ENCODE assay signal across 8 mouse cellular contexts in genomic region chr17:57275997-57276351, GRCm38 (mm10). TPM values are rescaled to one million over a fixed set of nuclear protein-coding genes. Genes with fewer than 3 reads are reported as not detected.
DNase-seq lines count a peak whose midpoint lies in the region; ATAC-seq and TF ChIP-seq lines count a peak whose summit lies in the region.

No protein-coding gene starts in this region.

- intact Hi-C loops in gastrocnemius, adult 2 months (cut with DNase I): loop anchor here (1.0 to 10.0 kb wide), 5 partner anchors 27 to 1241 kb away; partner anchors contain the start of genes Crb3, Rfx2, Sh3gl1 and Slc25a23

- peaks cover 3 to 29% of the 10 kb centered on the region in 2 experiments; a peak in 3 of 4 replicates for H3K4me1 ChIP-seq in MEL (ENCODE audit: control insufficient read depth in 1 of 2, insufficient read depth in 2 of 2, low read length in 2 of 2)
- H3K4me1 ChIP-seq in forebrain, embryonic 15.5 days: peaks cover 17% of the 10 kb centered on the region
- peaks cover 21% of the 10 kb centered on the region for H3K4me1 ChIP-seq in limb, embryonic 10.5 days
- peaks cover 13% of the 10 kb centered on the region for H3K4me1 ChIP-seq in olfactory bulb, adult 2 months (ENCODE audit: control insufficient read depth, insufficient read depth, low read length)

- H3K27me3 ChIP-seq in MEL (ENCODE audit: control insufficient read depth in 1 of 2, insufficient read depth in 2 of 2, low read length in 2 of 2): no peaks in the 10 kb centered on the region
- H3K27me3 ChIP-seq in forebrain, embryonic 15.5 days: peaks cover 14% of the 10 kb centered on the region; the same call in 1 of the 2 replicates
- peaks cover 77% of the 10 kb centered on the region for H3K27me3 ChIP-seq in limb, embryonic 10.5 days (ENCODE audit: low read depth, poor library complexity, severe bottlenecking)

- no peak for TF ChIP-seq RAD21 in MEL (IDR thresholded peaks at IDR 0.05; ENCODE audit: low read depth, low read length)

- H3K79me2 ChIP-seq in MEL (ENCODE audit: control insufficient read depth, insufficient read depth, low read length, poor library complexity): peaks cover 20% of the 10 kb centered on the region

- peak overlapping the region; percentile 99 for H3K27ac ChIP-seq in gastrocnemius, adult 2 months
- peak overlapping the region; percentile 73 for H3K27ac ChIP-seq in MEL (ENCODE audit: control insufficient read depth, low read depth, low read length)
- H3K27ac ChIP-seq in forebrain, embryonic 15.5 days (replicated peaks): no peak overlapping the region
- H3K27ac ChIP-seq in limb, embryonic 10.5 days: no peak overlapping the region
- H3K27ac ChIP-seq in olfactory bulb, adult 2 months (ENCODE audit: insufficient read depth, low read depth, low read length): no peak overlapping the region

- peak; percentile 55 for DNase-seq in gastrocnemius, adult 2 months
- DNase-seq in gastrocnemius, postnatal 10 days: no peak
- DNase-seq in MEL (ENCODE audit: low read depth, low spot score): no peak
- peak; percentile 45 for DNase-seq in limb, embryonic 10.5 days (ENCODE audit: low spot score)
- DNase-seq in urinary bladder, postnatal 10 days (ENCODE audit: low spot score): no peak
- DNase-seq in right cerebral cortex, adult 18-20 months: no peak

- H3K9me3 ChIP-seq in MEL (replicated peaks; ENCODE audit: insufficient read depth, low read length): no peaks in the 10 kb centered on the region
- H3K9me3 ChIP-seq in forebrain, embryonic 15.5 days: no peaks in the 10 kb centered on the region
- no peaks in the 10 kb centered on the region for H3K9me3 ChIP-seq in limb, embryonic 10.5 days (replicated peaks)

- H3K9ac ChIP-seq in MEL (ENCODE audit: control insufficient read depth, low read depth, low read length, poor library complexity, severe bottlenecking): peak overlapping the region; percentile 74
- H3K9ac ChIP-seq in forebrain, embryonic 15.5 days (replicated peaks): peak overlapping the region; percentile 45

- no peak for TF ChIP-seq EP300 in MEL (IDR thresholded peaks at IDR 0.05; ENCODE audit: low read depth in 1 of 2, low read length in 2 of 2)

- peak overlapping the region; percentile 69 for H3K4me2 ChIP-seq in forebrain, embryonic 15.5 days (replicated peaks)

- TF ChIP-seq CTCF in gastrocnemius, adult 2 months (IDR thresholded peaks at IDR 0.05): no peak
- TF ChIP-seq CTCF in MEL (IDR thresholded peaks at IDR 0.05 in 2 of 3, conservative IDR thresholded peaks at IDR 0.05 in 1 of 3; ENCODE audit: control insufficient read depth in 1 of 3, insufficient read depth in 1 of 3, low read depth in 2 of 3, low read length in 3 of 3, poor library complexity in 1 of 3, severe bottlenecking in 1 of 3): no peak
- TF ChIP-seq CTCF in olfactory bulb, adult 2 months (IDR thresholded peaks at IDR 0.05; ENCODE audit: insufficient read depth, low read depth, low read length): no peak

- H3K4me3 ChIP-seq in gastrocnemius, adult 2 months: peak overlapping the region; percentile 93
- peak overlapping the region; percentile 68 to 81 for H3K4me3 ChIP-seq in MEL (ENCODE audit: control insufficient read depth in 1 of 2, insufficient read depth in 1 of 2, low read depth in 2 of 2, low read length in 2 of 2)
- peak overlapping the region; percentile 52 for H3K4me3 ChIP-seq in forebrain, embryonic 15.5 days
- peak overlapping the region; percentile 53 for H3K4me3 ChIP-seq in limb, embryonic 10.5 days
- H3K4me3 ChIP-seq in olfactory bulb, adult 2 months (ENCODE audit: insufficient read depth, low read depth, low read length): peak overlapping the region; percentile 55

- peaks cover 0 to 12% of the 10 kb centered on the region in 2 experiments; a peak in 2 of 4 replicates for H3K36me3 ChIP-seq in MEL (ENCODE audit: control insufficient read depth in 1 of 2, insufficient read depth in 2 of 2, low read length in 2 of 2)
- no peaks in the 10 kb centered on the region for H3K36me3 ChIP-seq in forebrain, embryonic 15.5 days
- no peaks in the 10 kb centered on the region for H3K36me3 ChIP-seq in limb, embryonic 10.5 days

- TF ChIP-seq POLR2A in MEL (IDR thresholded peaks at IDR 0.05; ENCODE audit: control insufficient read depth in 1 of 2, insufficient read depth in 1 of 2, low read depth in 1 of 2, low read length in 2 of 2, poor library complexity in 1 of 2): no peak
- no peak for TF ChIP-seq POLR2A in olfactory bulb, adult 2 months (IDR thresholded peaks at IDR 0.05; ENCODE audit: insufficient read depth, low read depth, low read length)

- ATAC-seq in forebrain, embryonic 15.5 days (replicated peaks): peak; percentile 24; the same call in 1 of the 2 replicates

- 3% methylated on average over 13 of the region's 13 CpGs for WGBS in forebrain, embryonic 15.5 days
- 3% methylated on average over 13 of the region's 13 CpGs for WGBS in limb, embryonic 10.5 days
- WGBS in olfactory bulb, adult 2 months: 1% methylated on average over 13 of the region's 13 CpGs

TF ChIP-seq in MEL, 35 proteins besides CTCF, POLR2A, EP300 and RAD21:
- TF ChIP-seq SIN3A (IDR thresholded peaks at IDR 0.05; ENCODE audit: low read length) (no peak), UBTF (IDR thresholded peaks at IDR 0.05; ENCODE audit: borderline replicate concordance, insufficient read depth, low read depth, low read length) (no peak), NELFE (IDR thresholded peaks at IDR 0.05; ENCODE audit: low read depth, low read length) (peak; percentile 11; the same call in 1 of the 2 replicates)

RNA-seq across cellular contexts. Expression of gene Vav1, which starts 2.9 kb away (rescaled TPM):
- under 1 TPM; 0.46 to 0.56 TPM for total RNA-seq in gastrocnemius, adult 2 months (2021)
- 1 to 10 TPM; 1.5 to 2.4 TPM for total RNA-seq in gastrocnemius, postnatal 10 days (2021)
- total RNA-seq in MEL (2012; rRNA removed): 81.8 and 86.7 TPM in 2 replicates
- 10 to 100 TPM in 1 of 2 experiments, not detected in 1; 99.6 TPM for polyA plus RNA-seq in MEL (2012; ENCODE audit: insufficient read depth in 1 of 2, insufficient read length in 2 of 2, low read depth in 1 of 2, low replicate concordance in 2 of 2, missing spikeins in 1 of 2)
- polyA plus RNA-seq in forebrain, embryonic 15.5 days (2015; fragmentation: Nextera tagmentation; extraction: Ambion mirVana): 1.2 and 1.5 TPM in 2 replicates
- polyA plus RNA-seq in limb, embryonic 10.5 days (2016; fragmentation: Nextera tagmentation; extraction: Ambion mirVana): 1.1 and 1.3 TPM in 2 replicates
- polyA plus RNA-seq in olfactory bulb, adult 2 months (2012; ENCODE audit: insufficient read depth, insufficient read length, low replicate concordance, missing spikeins): 215 TPM in 1 of 2 replicates, not detected in the other

RNA-seq across cellular contexts. Expression of gene Trip10, which starts 26.7 kb away (rescaled TPM):
- 100 to 1,000 TPM; 170 to 176 TPM for total RNA-seq in gastrocnemius, adult 2 months (2021)
- total RNA-seq in gastrocnemius, postnatal 10 days (2021): 10 to 100 TPM; 69.1 to 74.4 TPM
- total RNA-seq in MEL (2012; rRNA removed): 8.9 and 10.9 TPM in 2 replicates
- polyA plus RNA-seq in MEL (2012; ENCODE audit: insufficient read depth in 1 of 2, insufficient read length in 2 of 2, low read depth in 1 of 2, low replicate concordance in 2 of 2, missing spikeins in 1 of 2): 10 to 100 TPM in 1 of 2 experiments, not detected in 1; 20.8 TPM
- 12.4 and 15.4 TPM in 2 replicates for polyA plus RNA-seq in forebrain, embryonic 15.5 days (2015; fragmentation: Nextera tagmentation; extraction: Ambion mirVana)
- polyA plus RNA-seq in limb, embryonic 10.5 days (2016; fragmentation: Nextera tagmentation; extraction: Ambion mirVana): 34.7 and 42.9 TPM in 2 replicates
- polyA plus RNA-seq in olfactory bulb, adult 2 months (2012; ENCODE audit: insufficient read depth, insufficient read length, low replicate concordance, missing spikeins): not detected in 2 replicates

RNA-seq across cellular contexts. Expression of gene Gpr108, which starts 27.7 kb away (rescaled TPM):
- 10 to 100 TPM; 24.0 to 24.4 TPM for total RNA-seq in gastrocnemius, adult 2 months (2021)
- 10 to 100 TPM; 22.0 to 23.8 TPM for total RNA-seq in gastrocnemius, postnatal 10 days (2021)
- 21.8 and 22.1 TPM in 2 replicates for total RNA-seq in MEL (2012; rRNA removed)
- polyA plus RNA-seq in MEL (2012; ENCODE audit: insufficient read depth in 1 of 2, insufficient read length in 2 of 2, low read depth in 1 of 2, low replicate concordance in 2 of 2, missing spikeins in 1 of 2): 10 to 100 TPM in 1 of 2 experiments, not detected in 1; 35.9 TPM
- 17.0 and 17.7 TPM in 2 replicates for polyA plus RNA-seq in forebrain, embryonic 15.5 days (2015; fragmentation: Nextera tagmentation; extraction: Ambion mirVana)
- 24.7 and 26.7 TPM in 2 replicates for polyA plus RNA-seq in limb, embryonic 10.5 days (2016; fragmentation: Nextera tagmentation; extraction: Ambion mirVana)
- not detected in 2 replicates for polyA plus RNA-seq in olfactory bulb, adult 2 months (2012; ENCODE audit: insufficient read depth, insufficient read length, low replicate concordance, missing spikeins)

RNA-seq across cellular contexts. Expression of gene C3, which starts 48.0 kb away (rescaled TPM):
- 10 to 100 TPM; 10.3 to 24.5 TPM for total RNA-seq in gastrocnemius, adult 2 months (2021)
- total RNA-seq in gastrocnemius, postnatal 10 days (2021): 1 to 10 TPM; 1.6 to 3.5 TPM
- 0.35 and 0.59 TPM in 2 replicates for total RNA-seq in MEL (2012; rRNA removed)
- polyA plus RNA-seq in MEL (2012; ENCODE audit: insufficient read depth in 1 of 2, insufficient read length in 2 of 2, low read depth in 1 of 2, low replicate concordance in 2 of 2, missing spikeins in 1 of 2): 1 to 10 TPM in 1 of 2 experiments, not detected in 1; 3.2 TPM
- 0.59 and 0.93 TPM in 2 replicates for polyA plus RNA-seq in forebrain, embryonic 15.5 days (2015; fragmentation: Nextera tagmentation; extraction: Ambion mirVana)
- polyA plus RNA-seq in limb, embryonic 10.5 days (2016; fragmentation: Nextera tagmentation; extraction: Ambion mirVana): 0.03 and 0.15 TPM in 2 replicates
- not detected in 2 replicates for polyA plus RNA-seq in olfactory bulb, adult 2 months (2012; ENCODE audit: insufficient read depth, insufficient read length, low replicate concordance, missing spikeins)

Comparison
In these comparisons a context has a peak if more than half of its experiments do, and no peak if none do; other contexts are left out.
1. DNase-seq: peak in gastrocnemius, adult 2 months (single experiment) and limb, embryonic 10.5 days (single experiment); none in gastrocnemius, postnatal 10 days (single experiment), MEL (single experiment), urinary bladder, postnatal 10 days (single experiment) and right cerebral cortex, adult 18-20 months (single experiment).
2. H3K27ac ChIP-seq: peak in gastrocnemius, adult 2 months (single experiment) and MEL (single experiment); none in forebrain, embryonic 15.5 days (single experiment), limb, embryonic 10.5 days (single experiment) and olfactory bulb, adult 2 months (single experiment).
3. Peak in every context shown above with its lines, with median percentiles within 50 percentile points of each other: H3K4me3 ChIP-seq.